Mouse (Mus musculus): Measurements from ENCODE around the gene Rapgef4. TPM values are rescaled to one million over a fixed set of nuclear protein-coding genes. Genes with fewer than 3 reads are reported as not detected.
A peak's percentile ranks its signal among the peaks of the same experiment; 100 is the strongest.
"Not testable (repeated sequence)": the region's sequence is repeated elsewhere in the genome, so short reads cannot be mapped to it uniquely, and the experiment has no call there.

The Rapgef4 gene
- total RNA-seq, 1 experiment from 2014 or later: 3.0 TPM

DNA sequence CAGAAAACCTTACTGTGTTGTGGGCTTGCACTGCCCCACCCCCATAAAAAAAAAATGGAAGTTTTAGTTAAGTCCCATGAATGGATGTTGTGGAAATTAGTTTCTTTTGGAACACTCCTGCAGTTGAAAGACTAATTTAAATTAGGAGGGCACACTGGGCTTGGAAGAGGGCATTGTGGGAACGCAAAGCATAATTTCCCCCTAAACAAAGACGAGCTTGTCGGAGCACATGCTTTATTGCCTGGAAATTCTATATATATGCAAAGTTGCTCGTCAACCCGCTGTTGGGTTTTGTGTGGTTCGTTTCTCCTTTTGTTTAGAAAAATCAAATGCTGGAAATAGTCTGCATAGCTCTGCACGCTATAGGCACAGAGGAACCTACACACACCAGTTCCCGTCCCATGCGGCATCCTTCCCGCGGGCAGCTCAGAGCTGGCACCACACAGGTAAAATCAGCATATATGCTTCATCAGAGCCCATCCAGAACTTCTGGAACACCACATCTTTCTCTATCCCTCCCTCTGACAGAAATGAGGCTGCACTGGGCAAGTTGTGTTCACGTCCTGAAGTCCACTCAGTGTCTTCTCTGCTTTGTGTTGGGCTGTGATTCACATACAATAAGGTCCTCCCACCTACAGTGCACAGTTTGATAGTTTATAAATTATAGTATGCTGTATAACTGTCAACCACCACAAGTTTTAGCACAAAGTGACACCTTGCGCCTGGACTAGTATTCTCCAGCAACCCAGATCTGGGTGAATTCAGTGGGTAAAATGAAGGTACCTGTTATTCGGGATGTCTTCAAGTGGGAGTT, 141.6 kb downstream of the Rapgef4 start:
- ATAC-seq (replicated peaks in 1 of 2; ENCODE audit: insufficient read depth in 1 of 2, low FRiP score in 2 of 2, low TSS enrichment in 1 of 2, low read depth in 1 of 2, poor library complexity in 2 of 2, severe bottlenecking in 2 of 2): no peak

DNA sequence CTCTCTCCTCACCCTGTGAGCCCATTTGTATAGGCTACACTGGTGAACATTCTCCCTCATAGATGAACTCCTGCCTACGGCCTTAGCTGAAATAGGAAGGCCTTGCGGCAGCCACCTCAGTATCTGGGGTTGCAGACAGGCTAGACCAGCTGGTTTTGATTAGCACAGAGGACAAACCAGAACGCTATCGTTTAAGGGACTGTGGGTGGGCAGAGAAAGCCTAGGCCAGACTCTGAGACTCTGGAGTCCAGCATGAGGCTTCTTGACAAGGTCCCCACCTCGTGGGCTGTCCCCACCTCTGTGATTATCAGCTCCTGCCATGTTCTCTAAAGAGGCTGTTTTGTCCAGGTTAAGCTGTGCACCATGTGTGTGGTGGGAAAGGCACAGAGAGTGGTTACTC, 142.8 kb downstream of the Rapgef4 start:
- ATAC-seq (replicated peaks in 1 of 2; ENCODE audit: insufficient read depth in 1 of 2, low FRiP score in 2 of 2, low TSS enrichment in 1 of 2, low read depth in 1 of 2, poor library complexity in 2 of 2, severe bottlenecking in 2 of 2): no peak

DNA sequence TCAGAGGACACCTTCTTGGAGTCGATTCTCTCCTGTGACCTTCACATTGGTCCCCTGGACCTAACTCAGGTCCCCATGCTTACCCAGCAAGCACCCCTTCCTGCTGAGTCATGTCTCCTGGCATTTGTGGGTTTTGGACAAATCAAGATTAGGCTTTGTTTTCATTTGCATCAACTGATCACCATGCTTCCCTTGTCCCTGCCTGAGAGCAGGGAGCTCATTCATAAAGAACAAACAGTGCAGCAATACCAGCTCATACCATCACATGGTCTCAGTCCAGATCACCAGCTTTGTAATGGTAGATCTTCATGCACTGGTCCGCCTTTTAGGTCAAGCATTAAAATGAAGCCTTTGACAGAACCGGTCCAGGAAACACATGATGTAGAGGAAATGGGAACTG, 144.7 kb downstream of the Rapgef4 start:
- ATAC-seq (replicated peaks in 1 of 2; ENCODE audit: insufficient read depth in 1 of 2, low FRiP score in 2 of 2, low TSS enrichment in 1 of 2, low read depth in 1 of 2, poor library complexity in 2 of 2, severe bottlenecking in 2 of 2): peak; percentile 12 to 39; a peak in 2 of 4 replicates

DNA sequence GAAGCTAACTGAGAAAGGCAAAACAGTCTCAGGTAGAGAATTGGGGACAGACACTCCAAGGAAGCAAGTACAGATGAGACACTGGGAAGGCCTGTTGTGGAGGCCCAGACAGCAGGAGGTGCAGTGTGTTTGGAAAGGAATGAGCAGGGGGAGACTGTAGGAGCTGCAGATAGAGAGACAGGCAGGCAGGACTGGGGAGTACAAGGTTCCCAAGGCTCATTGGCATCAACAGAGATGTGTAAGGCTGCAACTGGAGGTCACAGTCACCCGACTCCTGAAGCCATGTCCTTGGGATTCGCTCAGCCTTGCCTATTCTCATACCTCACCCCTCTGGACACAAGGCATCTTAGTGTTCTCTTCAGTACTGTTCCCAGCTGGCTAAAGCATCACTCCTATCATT, 145.4 kb downstream of the Rapgef4 start:
- no peak; a peak in 1 of 4 replicates for ATAC-seq (replicated peaks in 1 of 2; ENCODE audit: insufficient read depth in 1 of 2, low FRiP score in 2 of 2, low TSS enrichment in 1 of 2, low read depth in 1 of 2, poor library complexity in 2 of 2, severe bottlenecking in 2 of 2)

DNA sequence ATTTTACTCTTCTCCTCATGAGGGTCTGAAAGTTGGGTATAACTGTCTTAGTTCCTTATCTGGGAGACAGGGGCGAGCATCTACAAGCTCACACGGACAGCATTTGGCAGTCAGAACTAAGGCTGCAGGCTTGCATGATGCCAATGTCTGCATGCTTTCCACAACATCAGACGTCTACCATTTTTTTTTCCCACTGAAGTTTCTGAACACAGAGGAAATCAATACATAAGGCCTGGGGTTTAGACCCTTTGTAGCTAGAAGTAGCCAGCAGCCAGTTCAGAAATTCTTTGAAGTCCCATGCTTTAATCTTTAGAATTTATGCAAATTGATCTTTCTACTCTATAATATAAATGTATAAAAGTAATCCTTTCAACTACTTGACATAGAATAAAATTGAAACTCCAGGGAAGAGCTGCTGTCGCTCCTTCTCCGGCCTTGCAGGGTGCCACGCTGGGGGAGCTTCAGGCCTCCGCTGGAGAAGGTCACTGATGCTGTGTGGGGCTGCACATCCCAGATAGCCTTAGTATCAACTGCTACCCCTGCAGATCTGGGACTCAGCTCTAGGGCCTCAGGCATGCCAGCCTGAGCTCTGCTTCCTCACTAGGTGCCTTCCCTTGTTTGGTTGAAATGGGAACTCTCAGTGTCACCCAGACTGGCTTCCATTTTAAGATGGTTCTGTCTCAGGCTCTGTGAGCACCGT, 148.7 kb downstream of the Rapgef4 start:
- ATAC-seq (replicated peaks in 1 of 2; ENCODE audit: insufficient read depth in 1 of 2, low FRiP score in 2 of 2, low TSS enrichment in 1 of 2, low read depth in 1 of 2, poor library complexity in 2 of 2, severe bottlenecking in 2 of 2): no peak

DNA sequence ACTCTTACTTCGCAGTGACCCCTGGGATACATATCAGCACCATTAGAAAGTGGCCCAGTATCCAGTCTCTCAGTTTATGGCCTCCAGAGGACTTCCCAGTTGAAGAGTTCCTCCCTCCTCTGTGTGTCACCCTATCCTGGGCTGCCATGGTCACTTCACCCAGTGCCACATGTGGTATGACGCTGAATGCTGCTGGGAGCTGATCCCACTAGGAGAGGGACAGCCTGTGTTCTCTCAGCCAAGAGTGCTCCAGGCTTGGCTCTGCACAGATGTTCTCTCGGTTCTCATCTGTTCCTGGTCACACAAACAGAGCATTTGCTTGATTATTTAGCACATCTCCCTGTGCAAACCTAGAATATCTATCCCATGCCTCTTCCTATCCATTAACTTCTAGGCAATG, 151.2 kb downstream of the Rapgef4 start:
- no peak for ATAC-seq (replicated peaks in 1 of 2; ENCODE audit: insufficient read depth in 1 of 2, low FRiP score in 2 of 2, low TSS enrichment in 1 of 2, low read depth in 1 of 2, poor library complexity in 2 of 2, severe bottlenecking in 2 of 2)

DNA sequence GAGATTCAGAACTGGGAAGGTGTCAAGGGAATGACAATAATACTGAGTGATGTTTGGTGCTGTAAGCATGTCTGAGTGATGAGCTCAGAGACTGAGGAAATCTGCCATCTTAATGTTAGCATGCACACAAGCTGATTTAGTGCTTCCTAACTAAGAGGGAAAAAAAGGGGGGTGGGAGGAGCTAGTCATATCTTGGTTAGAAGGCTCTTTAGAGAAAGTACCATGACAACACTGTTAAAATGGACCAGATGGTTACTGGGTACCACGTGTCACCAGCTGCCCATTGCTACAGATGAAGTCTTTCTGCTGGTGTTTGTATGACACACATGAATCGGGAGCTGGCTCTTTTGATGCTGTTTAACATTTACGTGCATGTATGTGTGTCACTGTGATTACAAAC, 155.0 kb downstream of the Rapgef4 start:
- no peak for ATAC-seq (replicated peaks in 1 of 2; ENCODE audit: insufficient read depth in 1 of 2, low FRiP score in 2 of 2, low TSS enrichment in 1 of 2, low read depth in 1 of 2, poor library complexity in 2 of 2, severe bottlenecking in 2 of 2)

DNA sequence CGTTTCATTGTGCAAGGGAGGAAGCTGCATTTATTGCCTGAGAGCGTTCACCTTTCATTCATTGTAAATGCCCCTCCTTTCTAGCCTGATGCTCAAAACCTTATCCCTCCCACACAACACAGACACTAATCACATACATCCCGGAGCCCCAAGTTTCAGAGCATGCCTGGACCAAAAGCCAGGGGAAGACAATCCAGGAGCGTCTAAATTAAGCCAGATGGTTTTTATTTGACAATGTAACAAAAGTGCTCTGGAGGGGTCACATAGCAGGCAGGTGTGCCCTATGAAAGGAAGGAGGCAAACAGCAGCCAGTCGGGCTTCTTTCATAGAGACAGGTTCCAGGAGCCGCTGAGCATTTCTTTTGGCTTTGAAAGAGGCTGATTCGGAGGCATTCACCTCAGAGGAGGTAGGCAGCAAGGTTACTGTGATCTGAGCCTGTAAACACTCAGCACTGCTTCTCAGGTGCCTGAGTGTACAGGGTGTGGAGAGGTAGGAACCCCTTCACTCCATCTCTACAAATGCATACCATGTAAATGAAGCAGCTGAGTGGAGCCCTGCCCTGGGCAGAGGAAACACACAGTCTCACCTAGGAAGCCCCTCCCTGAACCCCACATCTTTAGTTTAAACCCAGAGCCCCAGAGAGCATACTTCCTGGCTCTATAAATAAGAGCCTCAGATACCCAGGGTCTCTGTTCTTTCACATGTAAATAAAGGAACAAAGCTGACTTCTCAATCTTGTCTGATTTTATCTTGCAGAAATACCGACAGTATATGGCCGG, 155.6 kb downstream of the Rapgef4 start:
- ATAC-seq (replicated peaks in 1 of 2; ENCODE audit: insufficient read depth in 1 of 2, low FRiP score in 2 of 2, low TSS enrichment in 1 of 2, low read depth in 1 of 2, poor library complexity in 2 of 2, severe bottlenecking in 2 of 2): no peak

DNA sequence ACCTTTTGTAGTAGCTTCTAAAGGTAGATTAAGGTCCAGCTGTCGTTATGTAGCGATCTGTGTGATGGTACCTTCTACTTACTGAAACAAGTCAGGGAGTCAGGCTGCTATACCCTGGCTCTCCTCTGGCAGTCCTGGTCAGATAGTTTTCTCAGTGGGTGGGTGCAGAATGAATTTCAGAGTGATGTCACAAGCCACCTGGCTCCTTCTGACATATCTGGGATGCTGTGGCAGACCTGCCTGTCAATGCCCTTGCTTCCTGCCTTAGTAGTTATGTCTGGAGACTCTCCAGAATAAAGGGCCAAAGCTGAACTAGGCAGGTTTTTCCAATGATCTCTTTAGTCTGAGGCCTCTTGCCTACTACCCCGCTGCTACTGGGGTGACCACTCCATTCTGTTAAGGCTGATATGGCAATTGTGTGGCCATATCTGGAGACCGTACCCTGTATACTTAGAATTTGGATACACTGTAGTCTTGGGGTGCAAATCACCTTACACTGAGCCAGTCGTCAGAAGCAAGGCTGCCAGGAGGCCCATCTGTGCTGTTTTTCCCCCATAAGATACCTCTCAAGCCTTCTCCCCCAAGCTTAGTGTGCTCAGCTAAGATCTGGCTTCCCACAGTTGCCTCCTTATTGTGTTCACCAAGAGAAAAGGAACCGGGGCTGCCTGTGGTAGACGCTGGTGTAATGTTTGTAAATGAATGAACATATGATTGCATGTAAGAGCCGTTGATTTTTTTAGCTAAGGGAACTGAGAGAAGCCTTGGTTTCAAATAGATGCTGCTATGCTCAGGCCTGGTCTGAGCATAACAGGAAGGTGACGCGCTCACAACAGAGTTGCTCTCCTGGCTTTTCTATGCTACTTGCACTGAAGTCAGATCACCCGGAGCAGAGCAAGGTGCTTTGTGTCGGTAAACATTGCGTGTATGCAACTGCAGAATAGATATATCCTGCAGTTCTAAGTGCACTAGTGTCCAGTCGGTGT, 159.1 kb downstream of the Rapgef4 start:
- ATAC-seq (replicated peaks in 1 of 2; ENCODE audit: insufficient read depth in 1 of 2, low FRiP score in 2 of 2, low TSS enrichment in 1 of 2, low read depth in 1 of 2, poor library complexity in 2 of 2, severe bottlenecking in 2 of 2): no peak

DNA sequence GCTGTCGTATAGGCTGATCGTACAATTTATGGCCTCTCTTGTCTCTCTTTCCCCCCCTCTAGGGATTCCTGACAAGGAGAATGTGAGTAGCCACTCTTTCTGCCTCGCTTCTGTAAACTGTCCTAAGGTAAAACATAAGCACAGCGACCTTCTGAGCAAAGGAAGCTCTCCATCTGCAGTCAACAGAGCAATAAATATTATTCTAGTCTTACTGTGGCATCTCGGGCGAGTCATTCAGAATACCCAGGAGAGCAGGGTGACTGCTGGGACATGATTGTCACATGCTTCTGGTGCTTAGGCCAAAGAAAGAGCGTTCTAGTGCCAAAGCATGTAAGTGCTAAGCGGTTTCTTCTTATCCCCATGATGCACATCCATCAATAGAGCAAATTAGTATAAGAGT, 160.1 kb downstream of the Rapgef4 start:
- no peak for ATAC-seq (replicated peaks in 1 of 2; ENCODE audit: insufficient read depth in 1 of 2, low FRiP score in 2 of 2, low TSS enrichment in 1 of 2, low read depth in 1 of 2, poor library complexity in 2 of 2, severe bottlenecking in 2 of 2)

DNA sequence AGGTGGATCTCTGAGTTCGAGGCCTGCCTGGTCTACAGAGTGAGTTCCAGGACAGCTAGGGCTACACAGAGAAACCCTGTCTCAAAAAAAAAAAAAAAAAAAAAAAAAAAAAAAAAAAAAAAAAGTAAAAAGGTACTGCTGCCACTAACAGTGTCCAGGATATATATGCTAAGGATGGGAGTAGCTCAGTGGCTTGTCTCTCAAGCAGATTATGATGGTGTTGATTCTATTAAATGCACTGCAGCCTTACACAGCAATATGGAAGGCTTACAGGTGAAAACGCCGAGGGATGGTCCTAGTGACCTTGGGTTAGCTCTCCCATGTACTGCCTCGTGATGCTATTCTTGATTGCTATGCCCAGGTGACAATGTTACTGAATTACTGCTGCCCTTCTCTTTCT, 160.7 kb downstream of the Rapgef4 start:
- ATAC-seq (replicated peaks in 1 of 2; ENCODE audit: insufficient read depth in 1 of 2, low FRiP score in 2 of 2, low TSS enrichment in 1 of 2, low read depth in 1 of 2, poor library complexity in 2 of 2, severe bottlenecking in 2 of 2): not testable (repeated sequence)

DNA sequence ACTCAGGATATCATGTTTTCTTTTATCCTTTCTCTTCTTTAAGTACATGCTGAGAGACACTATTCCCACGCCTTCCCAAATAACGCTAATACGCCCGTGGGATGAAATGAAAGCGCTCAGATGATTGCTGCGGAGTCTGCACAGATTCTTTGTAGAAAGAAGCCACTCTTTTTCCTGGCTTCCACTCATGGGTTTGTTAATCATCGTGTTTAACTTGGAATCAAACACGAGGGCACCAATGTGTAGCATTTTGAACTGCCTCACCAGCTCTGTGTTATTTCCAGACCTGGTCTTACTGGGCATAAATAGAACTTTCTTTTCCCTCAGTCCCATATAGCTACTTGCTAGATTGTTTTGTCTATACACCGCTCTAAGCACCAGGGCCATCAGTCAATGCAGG, 162.4 kb downstream of the Rapgef4 start:
- no peak for ATAC-seq (replicated peaks in 1 of 2; ENCODE audit: insufficient read depth in 1 of 2, low FRiP score in 2 of 2, low TSS enrichment in 1 of 2, low read depth in 1 of 2, poor library complexity in 2 of 2, severe bottlenecking in 2 of 2)

DNA sequence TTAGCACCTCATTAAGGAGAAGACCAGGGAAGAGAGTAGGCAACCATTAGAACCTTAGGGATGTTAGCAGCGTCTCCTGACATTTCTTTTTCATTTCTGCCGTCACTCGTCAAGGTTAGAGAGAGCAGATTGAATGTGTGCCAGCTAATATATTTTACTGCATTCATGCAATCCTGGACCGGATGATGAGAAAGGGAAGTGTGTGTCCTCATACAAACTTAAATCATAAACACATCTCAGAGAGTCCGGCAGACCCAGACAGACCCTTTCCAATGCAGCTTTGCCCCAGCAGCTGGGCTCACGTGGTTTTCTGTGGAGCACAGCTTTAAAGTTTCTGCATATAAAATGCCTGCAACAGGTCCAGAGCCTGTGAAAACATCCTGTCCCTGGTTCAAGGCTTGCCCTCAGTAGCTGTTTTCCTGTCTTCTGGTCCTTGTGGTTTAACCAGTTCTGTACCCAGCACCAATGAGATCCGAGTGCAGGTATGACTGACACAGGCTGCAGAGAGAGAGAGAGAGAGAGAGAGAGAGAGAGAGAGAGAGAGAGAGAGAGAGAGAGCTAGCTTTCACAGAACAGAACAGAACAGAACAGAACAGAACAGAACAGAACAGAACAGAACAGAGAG, 163.6 kb downstream of the Rapgef4 start:
- peak in 1 of 2 experiments; percentile 32; a peak in 1 of 4 replicates for ATAC-seq (replicated peaks in 1 of 2; ENCODE audit: insufficient read depth in 1 of 2, low FRiP score in 2 of 2, low TSS enrichment in 1 of 2, low read depth in 1 of 2, poor library complexity in 2 of 2, severe bottlenecking in 2 of 2)

DNA sequence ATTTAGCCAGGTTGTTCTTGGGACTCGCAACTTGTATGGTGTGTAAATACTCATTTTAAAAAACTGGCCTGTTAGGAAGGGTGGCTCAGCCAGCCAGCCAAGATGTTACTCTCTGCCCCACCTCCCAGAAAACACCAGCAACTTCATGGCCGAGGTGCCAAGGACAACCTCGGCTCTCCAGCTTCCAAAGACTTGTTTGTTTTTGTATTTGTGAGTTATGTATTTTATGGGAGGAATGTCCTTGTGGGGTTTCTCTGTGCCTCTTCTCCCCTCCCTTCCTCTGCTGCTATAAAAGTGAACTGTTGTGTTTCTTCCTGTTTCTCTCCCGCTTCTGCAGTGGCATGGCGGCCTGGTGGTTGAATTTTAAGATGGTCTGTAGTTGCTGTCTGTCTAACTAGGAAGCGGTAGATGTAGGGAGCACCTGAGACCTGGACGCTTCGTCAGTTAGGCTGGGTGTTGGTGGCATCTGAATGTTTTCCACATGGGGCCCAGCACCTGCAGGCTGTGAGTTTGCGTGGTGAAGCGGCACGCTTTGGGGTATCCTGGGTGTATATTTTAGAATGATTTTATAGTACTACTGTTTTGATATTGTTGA, 164.3 kb downstream of the Rapgef4 start:
- ATAC-seq (replicated peaks in 1 of 2; ENCODE audit: insufficient read depth in 1 of 2, low FRiP score in 2 of 2, low TSS enrichment in 1 of 2, low read depth in 1 of 2, poor library complexity in 2 of 2, severe bottlenecking in 2 of 2): no peak

DNA sequence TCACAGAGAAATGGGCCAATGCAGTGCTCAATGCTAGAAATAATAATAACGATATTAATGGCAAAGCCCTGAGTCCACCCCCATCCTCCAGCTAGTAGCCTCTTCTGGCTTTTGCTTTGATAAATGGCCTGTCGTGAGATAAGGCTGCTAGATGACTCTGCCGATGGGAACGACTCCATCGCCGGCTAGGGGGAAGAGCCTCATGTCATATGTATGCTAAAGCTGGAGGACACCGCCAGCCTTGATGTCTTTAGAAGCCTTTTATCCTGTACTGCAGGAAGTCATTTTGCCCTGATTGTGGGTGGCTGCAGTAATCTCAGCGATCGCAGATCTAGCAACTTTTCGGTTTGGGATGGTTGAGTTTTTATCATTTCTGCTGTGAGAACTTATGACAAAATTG, 165.0 kb downstream of the Rapgef4 start:
- no peak for ATAC-seq (replicated peaks in 1 of 2; ENCODE audit: insufficient read depth in 1 of 2, low FRiP score in 2 of 2, low TSS enrichment in 1 of 2, low read depth in 1 of 2, poor library complexity in 2 of 2, severe bottlenecking in 2 of 2)

DNA sequence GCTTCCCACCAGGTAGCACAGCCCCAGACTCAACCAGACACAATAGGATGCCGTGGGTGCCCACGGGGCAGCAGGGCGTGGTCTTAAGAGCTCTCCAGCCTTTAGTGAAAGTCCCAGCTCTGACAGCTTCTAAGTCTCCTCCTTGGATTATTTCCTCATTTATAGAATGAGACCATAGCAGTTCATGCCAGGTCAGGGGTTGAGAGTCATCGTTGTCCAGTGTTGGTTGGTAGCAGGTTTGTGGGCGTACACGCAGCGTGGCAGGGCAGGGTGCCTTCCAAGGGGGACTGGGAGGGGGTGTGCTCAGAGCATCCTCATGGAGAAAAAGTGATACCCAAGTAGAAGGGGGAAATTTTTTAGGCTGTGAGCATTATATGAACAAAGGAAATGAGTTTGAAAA, 166.2 kb downstream of the Rapgef4 start:
- no peak for ATAC-seq (replicated peaks in 1 of 2; ENCODE audit: insufficient read depth in 1 of 2, low FRiP score in 2 of 2, low TSS enrichment in 1 of 2, low read depth in 1 of 2, poor library complexity in 2 of 2, severe bottlenecking in 2 of 2)
